Mouse (Mus musculus): ENCODE measurements around the gene Chchd6.

Gene Chchd6

DNA sequence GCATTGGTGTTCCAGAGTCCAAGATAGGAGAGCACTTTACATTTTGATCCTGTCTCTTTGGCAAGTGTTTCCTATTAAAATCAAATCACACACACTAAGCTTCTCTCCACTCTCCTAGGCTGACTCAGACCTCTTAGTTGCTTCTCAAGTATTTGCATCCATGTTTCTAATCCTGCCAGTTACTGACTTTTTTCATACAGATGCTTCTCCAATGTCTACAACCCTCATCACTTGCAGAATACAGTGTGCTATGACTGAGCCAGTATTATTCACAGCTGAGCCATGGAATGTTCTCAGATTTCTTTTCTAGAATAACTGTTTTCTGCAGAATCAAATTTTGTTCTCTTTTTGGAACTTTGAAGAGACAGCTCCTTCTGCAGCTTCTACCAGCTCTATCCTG lies 85.3 kb downstream of the Chchd6 start:
- no peak for DNase-seq (ENCODE audit: low spot score in 2 of 2)

DNA sequence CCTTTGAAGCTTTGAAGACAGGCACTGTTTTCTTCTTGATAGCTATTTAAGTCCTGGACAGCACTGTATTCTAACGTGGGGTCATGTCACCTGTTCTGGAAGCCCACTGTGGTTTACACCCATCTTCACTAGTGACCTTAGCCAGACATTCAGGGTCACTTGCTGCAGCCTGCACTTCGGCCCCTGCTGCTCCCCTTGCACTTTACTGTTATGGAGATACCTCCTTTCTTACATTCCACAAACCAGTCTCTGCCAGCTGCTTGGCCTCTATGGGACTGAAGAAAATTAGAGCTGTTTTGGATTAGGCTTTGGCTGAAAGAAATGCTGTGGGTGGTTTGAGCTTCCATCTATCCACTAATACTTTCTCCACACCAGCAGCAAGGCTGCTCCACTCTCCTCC lies 86.7 kb downstream of the Chchd6 start:
- DNase-seq (ENCODE audit: low spot score in 2 of 2), result no peak

DNA sequence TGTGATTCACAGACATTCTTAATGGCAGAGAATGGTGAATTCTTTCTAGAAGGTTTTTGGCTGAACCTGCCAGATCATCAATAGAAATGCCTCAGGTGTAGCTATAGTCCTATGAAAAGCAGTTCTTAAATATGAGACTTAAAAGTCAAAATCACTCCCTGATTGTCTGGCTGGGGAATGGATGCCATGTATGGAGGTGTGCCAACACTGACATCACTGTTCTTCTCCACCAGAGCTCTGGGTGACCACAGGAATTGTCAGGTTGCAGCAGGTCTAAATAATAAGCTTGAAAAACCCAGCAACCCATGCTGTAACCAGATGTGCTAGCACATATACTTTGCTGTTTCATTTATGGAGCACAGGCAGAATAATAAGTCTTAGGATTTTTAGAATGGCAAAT lies 87.2 kb downstream of the Chchd6 start:
- DNase-seq (ENCODE audit: low spot score in 2 of 2), result no peak

DNA sequence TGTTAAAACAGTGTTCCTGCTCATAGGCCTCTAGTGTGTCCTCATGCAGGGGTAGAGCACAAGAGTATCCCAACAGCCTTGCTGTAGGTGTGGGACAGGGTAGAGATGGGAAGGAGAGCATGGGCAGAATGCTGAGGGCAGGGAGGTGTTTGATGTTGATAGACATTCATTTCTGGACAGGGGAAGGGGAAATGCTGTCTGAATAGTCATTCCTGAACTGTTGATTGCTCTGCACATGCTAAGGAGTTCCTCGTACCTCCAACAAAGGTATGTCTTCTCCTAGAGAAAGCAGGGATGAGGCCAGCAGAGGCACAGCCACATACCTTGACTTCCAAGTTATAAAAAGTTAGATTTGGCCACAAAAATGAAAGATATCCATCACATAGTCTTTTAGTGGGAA lies 95.5 kb downstream of the Chchd6 start:
- DNase-seq (ENCODE audit: low spot score in 2 of 2), result no peak

DNA sequence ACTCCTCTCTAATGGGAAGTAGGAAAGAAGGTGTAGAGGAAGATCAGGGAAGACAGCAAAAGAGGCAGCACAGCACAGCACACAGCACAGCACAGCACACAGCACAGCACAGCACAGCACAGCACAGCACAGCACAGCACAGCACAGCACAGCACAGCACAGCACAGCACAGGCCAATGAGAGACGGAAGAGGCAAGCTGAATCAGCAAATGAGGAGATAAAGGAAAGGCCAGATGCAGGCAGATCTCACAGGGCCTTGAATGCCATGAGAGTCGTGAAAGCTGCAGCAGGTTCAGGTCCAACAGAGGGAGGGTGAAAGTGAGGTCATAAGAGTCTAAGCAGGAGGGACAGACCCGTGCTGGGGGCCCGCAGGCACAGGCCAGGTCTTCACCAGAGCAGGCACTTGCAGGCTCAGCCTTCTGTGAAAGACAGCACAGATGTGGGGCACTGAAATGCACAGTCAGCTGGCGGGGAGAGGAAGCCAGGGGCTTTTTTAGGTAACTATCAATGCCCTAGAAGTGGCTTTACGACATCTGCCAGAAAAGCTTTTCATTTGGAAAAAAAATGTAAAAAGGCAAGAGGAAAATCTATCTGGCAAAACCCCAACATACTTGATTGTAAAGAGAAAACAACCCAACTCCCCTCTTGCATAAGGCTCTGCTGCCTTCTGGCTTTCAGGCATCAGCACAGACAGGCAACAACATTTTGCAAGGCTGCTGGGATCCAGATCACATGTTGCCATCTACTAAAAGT lies 96.5 kb downstream of the Chchd6 start:
- DNase-seq (ENCODE audit: low spot score in 2 of 2), result no peak

DNA sequence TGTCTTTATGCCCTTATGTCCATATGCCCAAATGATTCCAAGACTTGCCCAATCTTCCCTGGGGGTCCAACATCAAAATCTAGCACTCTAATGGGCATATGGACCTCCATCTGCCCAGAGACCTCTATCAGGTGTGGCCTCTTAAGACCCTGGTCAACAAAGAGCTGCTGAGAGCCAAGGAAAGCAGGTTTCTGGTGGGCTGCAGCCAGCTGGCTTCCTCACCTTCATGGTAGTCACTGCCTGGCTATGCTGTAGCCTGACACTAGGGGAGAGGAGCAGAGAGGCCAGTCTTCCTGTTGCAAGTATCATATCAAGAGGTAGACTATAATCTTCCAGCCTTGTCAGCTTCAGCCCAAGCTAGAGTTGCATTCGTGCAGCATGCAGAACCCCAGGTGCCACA lies 98.5 kb downstream of the Chchd6 start:
- DNase-seq (ENCODE audit: low spot score in 2 of 2), result no peak

DNA sequence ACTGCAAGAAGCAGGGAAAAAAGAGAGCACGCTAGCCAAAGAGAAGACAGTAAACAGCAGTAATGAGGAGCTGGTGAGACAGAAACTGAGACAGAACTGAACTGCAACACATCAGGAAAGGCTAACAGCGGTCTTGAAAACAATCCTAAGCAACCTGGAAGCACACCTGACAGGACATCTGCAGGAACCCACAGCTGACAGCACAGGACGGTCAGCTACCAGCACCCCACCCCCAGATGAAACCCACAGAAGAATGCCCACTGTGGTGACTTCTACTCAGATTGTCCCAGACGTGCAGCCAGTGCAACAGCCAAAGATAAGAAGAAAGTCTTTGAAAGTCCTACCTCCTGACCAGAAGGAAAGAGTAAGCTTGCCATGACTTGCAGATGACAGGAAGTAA lies 103.1 kb downstream of the Chchd6 start:
- no peak for DNase-seq (ENCODE audit: low spot score in 2 of 2)

DNA sequence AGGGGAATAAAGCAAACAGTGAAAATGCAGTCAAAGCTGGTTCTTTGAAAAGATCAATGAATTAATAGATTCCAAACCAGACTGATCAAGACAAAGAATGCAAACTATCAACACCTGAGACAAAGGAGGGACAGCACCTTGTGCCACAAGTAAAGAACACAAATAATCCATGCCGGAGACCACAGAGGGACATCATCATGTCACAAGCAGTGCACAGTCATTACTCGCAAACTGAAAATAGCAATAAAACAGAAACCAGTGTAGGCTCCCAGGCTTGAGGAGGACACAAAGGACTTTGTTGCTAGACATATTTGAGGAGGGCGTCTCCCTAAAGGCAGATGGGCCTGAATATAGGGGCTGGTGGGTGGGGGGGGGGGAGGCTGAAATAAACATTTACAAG lies 105.1 kb downstream of the Chchd6 start:
- DNase-seq (ENCODE audit: low spot score in 2 of 2), result no peak

DNA sequence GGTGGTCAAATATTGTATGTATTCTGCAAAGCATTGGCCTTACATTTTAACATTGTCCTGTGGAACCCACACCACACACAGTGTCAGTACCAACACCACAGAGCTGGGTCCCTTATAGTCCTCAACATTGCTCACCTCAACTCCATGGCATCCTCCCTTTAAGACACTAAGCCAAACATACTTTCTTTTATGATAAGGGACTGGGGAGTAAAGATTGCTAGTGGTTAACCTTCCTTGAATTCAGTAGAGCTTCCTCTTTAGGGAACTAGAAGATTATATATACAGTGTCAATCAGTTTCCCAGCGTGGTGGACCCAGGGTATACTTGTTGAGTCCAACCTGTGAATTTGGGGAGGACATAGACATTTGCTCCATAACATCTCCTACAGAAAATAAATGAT lies 105.9 kb downstream of the Chchd6 start:
- DNase-seq (ENCODE audit: low spot score in 2 of 2), result no peak

DNA sequence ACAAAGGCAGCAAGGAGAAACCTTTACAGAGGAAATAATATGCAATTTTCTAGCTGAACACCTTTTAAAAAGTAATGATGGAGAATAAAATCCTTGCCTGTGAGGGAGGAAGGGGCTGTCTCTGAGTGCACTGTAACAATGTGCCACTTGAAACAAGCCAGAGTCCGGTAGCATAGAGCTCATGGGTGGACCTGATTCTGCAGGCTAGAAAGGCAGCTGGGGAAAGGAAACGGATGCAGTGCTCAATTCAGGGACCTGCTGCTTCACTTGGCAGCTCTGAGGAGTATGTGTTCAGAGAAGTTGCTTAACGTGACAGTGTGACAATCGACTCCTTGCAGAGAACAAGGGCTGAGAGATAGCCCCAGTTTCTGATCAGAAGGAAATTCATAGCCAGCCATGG lies 109.4 kb downstream of the Chchd6 start:
- no peak for DNase-seq (ENCODE audit: low spot score in 2 of 2)

DNA sequence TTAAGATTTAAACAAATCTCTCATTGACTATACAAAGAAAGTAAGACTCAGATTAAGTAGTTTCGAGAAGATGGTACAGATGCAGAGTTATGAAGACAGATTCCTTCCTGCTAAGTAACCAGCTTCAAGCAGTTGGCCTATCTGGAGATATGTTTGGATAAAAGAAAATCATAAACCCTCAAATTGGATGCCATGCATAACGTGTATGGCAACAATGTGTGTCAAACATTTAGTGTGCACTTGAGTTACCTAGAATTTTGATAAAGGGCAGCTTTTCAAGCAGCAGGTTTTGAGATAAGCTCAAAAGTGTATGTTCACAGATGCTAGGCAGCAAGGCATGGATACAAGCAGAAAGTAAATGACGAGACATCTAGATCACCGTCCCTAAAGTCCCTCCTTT lies 114.3 kb downstream of the Chchd6 start:
- no peak for DNase-seq (ENCODE audit: low spot score in 2 of 2)

DNA sequence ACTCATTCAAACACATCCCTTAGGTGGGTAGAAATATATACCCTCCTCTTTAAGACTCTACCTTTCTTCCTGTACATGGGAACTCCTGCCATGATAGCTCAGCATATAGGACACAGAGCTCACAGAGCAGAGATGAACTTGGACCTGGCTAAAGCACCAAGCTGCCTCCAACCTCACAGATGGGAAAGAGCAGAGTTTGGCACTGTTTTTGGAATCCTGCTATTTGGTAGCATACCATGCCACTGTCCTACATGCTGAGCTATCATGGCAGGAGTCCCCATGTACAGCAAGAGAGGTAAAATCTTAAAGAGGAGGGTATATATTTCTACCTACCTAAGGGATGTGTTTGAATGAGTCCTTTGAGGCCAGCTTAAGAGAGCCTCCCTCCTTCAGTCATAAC lies 127.5 kb downstream of the Chchd6 start:
- no peak for DNase-seq (ENCODE audit: low spot score in 2 of 2)

DNA sequence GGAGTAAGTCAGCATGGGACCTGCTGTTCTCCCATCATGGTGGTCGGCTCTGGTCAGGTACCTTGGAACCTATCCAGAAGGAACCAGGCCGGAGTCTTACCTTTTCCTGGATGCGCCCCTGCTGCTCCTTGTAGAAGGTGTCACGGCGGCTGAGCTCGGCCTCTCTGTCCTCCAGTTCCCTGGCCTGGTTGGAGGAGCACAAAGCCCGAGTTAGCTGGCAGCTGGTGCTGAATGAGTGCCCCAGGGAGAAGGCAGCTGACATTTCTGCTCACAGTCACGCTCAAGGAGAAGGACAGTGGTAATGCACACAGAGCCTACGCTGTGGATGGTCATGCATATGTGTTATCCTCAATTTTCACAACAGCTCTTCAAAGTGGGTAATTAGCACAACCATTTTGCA lies 128.2 kb downstream of the Chchd6 start:
- no peak for DNase-seq (ENCODE audit: low spot score in 2 of 2)

DNA sequence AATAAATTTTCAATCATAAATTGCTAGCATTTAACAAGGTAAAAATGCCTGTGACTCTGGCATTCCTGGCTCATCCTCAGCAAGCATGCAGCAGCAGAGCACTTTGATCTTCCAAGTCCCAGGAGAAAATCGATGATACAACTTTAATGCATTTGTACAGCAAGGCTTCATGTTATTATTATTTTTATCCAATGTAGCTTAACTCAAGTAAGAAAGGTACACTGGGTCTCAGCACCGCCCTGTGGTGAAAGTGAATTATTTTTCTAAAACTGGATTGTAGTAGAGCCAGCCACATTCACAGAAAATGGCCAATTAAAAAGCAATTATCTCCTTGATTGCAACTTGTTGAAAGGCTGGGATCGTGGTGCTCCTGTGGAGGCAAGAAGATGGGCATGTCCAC lies 128.6 kb downstream of the Chchd6 start:
- no peak for DNase-seq (ENCODE audit: low spot score in 2 of 2)

DNA sequence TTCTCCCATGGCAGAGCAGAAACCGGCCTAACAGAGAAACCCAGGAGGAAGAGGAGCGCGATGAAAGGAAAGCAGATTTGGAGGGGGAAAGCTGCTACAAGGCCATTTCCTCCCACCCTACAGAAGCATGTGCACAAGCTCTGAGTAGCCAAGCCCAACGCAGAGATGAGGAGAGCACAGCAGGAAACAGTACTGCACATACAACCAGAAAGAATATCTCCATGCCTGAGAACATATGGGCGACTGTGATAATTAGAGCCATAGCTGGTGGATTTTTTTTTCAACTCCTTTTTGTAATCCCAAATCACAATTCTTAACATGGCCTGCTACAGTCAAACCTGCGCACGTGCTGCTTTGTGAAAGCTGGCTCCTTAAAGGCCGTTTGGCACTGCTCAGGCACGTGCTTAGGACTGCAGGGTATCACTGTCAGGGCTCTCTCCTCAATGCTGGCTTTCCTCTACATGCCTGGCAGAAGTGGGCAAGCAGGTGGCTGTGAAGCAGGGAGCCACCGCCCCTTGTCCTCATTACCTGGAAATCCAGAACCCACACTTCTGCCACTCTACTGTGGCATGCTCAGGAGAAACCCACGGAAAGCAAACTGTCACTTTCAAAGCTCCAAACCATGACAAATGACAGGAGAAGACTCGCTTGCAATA lies 129.3 kb downstream of the Chchd6 start:
- DNase-seq (ENCODE audit: low spot score in 2 of 2), result no peak

DNA sequence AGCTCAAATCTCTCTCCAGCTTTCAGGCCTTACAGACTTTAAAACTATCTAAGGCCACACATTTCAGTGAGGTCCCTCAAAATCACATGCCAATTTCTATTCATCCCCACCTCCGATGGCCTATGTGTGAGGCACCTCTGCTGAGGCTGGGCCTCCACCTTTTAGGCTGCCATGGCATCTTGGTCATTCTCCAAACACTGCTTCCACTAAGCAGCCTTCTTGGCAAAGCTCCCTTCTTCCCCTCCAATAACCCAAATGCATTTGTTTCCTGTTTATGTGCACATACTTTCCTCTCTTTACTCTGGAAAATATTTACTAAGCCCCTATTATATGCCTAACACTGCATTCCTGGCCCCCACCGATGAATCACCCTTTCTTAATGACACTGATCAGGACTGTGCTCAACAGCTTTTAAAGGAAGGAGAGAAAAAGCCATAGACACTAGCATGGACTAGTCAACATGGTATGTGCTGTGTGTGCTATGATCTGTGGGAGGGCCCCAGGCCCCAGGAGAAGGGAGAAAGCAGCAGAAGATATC lies 133.2 kb downstream of the Chchd6 start:
- no peak for DNase-seq (ENCODE audit: low spot score in 2 of 2)

DNA sequence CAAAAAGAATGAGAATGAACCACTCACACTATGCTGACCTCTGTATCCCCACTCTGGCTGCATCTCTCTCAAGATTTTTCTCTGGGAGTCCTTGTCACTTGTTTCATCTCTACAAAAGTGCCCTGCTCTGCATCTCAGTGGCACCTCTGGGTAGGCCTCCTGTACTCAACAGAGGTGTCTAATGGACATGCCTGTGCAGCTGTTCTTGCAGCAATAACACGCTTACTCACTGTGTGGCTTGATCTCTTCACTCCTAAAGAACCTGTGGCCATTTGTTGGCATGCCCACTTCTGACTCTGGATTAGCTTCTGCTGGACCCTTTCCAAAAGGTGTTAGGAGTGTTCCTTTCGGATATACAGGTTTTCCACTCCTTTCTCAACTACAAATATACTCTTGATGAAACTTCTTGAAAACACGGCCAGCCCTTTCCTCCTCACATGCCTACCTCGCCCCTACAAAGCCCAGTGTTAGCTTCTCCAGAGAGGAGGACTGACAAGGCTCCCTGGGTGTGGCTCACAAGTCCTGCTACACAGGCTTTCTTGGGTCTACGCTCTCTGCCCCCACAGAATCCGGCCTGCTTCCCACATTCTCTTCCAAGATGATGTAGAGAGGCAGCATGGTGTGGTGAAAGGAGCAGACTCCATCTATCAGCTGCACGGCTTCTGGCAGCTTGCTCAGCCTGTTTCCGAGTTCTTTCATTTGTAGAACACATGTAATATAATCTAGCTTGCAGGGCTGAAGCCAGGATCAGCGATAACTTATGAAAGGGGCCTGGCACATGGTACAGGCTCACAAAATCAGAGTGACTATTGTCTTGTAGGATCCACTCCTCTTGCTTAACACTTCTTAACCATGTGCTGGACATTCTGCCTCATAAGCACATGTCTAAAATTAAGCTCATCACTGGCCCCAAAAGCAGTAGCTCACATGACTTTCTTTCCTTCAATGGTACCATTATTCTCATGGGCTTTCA lies 133.9 kb downstream of the Chchd6 start:
- no peak for DNase-seq (ENCODE audit: low spot score in 2 of 2)

DNA sequence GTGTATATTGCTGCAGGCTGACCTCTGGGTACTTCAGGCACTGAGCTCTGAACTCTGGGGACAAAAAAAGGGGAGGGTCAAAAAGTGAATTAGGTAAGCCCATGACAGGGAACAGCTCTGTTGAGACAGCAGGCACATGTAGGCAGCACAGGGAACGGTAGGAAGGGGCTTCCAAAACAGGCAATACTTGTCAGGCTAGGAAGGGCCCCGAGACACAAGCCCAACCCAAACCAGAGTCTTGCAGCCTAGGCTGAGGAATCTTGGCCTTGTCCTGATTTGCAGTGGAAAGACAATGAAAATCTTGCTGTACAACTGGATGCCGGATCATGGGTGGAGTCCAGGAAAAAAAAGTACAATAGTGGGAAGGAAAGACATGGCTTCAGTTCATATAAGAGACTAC lies 135.8 kb downstream of the Chchd6 start:
- no peak for DNase-seq (ENCODE audit: low spot score in 2 of 2)

DNA sequence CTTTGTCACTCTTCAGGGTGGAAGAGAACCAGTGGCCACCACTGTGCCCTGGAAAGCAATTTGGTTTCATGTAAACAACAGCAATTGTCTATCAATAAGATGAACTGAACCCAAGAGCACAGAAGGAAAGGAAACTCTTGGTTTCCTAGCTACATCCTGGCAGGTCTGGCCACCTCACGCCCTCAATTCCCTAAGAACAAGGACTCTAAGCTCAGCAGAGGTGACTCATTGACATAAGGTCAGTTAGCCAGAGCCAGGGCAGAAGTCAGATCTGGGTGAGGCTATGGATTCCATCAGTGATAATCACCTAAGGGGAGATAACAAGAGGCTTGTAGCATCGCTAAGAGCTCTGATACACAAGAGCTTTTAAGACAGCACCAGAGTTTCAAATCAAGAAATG lies 137.9 kb downstream of the Chchd6 start:
- no peak for DNase-seq (ENCODE audit: low spot score in 2 of 2)

DNA sequence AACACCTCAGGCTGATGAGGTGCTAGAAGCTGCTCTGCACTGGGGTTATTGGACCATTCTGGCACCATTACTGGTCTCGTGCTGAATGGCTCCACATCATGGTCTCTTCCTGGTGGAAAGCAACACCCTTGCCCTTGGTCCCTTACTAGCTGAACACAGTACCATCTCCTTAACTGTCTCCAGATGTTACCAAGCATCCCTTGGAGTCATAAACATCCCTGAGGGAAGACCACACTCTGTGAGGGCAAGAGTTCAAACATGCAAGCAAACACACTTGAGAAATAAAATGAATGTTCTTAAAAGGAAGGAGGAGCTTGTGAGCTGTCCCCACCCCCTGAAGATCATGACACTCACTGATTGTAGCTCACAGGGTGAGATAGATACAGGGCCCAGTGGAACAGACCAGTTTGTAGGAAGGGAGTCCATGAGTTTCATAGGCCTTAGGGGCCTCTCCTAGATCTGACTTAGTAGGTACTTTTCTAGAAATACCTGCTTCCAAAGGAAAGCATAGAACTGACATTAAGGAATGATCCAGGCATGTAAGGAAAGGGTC lies 139.0 kb downstream of the Chchd6 start:
- DNase-seq (ENCODE audit: low spot score in 2 of 2), result no peak

DNA sequence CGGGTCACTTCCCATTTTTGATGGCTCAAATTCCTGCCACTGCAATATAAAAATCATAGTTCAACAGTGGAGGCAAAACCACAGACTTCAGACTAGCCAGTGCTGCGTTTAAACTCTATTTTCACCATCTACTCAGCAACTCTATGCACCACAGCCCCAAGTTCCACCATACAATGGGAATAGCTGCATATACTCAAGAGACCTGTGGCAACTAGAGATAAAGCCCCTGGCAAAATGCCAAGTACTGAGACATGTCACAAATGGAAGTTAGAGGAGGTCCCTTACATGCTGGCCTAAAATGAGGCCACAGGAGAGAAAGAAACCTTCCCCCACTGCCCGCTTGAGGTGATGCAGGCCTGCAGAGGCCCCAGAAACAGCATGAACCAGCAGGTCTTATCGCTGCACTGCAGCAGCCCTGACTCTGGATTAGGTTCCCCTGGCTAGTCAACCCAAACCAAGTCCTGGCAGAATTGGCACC lies 139.9 kb downstream of the Chchd6 start:
- peak; percentile 68 to 69 for DNase-seq (ENCODE audit: low spot score in 2 of 2)

DNA sequence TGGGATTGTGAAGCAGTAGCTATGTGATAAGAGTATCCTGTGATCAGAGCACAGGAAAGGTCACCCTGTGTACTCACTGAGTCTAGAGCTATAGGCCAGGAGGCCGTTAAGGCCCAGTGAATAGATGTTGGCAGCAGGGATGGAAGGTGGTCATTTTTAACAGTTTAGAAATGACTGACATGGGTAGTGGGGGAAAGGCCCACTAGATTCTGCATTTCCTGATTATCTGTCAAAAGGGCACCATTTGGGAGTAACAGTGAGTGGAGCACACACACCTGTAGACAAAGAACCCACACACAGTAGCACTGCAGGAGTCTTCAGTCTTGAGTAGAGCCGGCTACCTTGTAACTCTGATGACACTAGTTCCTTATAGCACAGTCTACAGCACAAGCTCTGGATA lies 141.0 kb downstream of the Chchd6 start:
- no peak for DNase-seq (ENCODE audit: low spot score in 2 of 2)

Data from spleen, postnatal 4 days (tissue).